Mouse (Mus musculus) liver, adult 2 months (tissue): Measurements from ENCODE around the gene Ccdc130.

ENCODE experiments used
- CTCF ChIP-seq: fragments of 200-500 bp; IDR thresholded peaks from 2 replicates; pipeline ENCODE4 v1.5.1; 2011; ENCODE audit warnings: low read depth, low read length, control low read depth
- POLR2A ChIP-seq: fragments of 200-500 bp; IDR thresholded peaks from 2 replicates; pipeline ENCODE4 v1.6.1; 2011; ENCODE audit warnings: low read length, control low read depth; ENCODE audit not compliant: insufficient read depth; ENCODE audit errors: extremely low read depth

- no peak for TF ChIP-seq CTCF
- TF ChIP-seq POLR2A, result no peak
Observed at GRCm38 (mm10) chr8:84261098-84261497, 9.1 kb downstream of the Ccdc130 start.
